Mouse (Mus musculus): Measurements from ENCODE around the gene Lnx2.

The Lnx2 gene

GRCm38 (mm10) chr5:147076799-147077165, 396 bp upstream of the Lnx2 start, which contains the start of gene Polr1d:
Polr1d (plus strand) TSS chr5:147077050.
- no peak for DNase-seq

- no peak for DNase-seq
Observed at GRCm38 (mm10) chr5:147075103-147076025, 1.0 kb downstream of the Lnx2 start.

- DNase-seq, result no peak
Observed at GRCm38 (mm10) chr5:147073805-147074204, 2.6 kb downstream of the Lnx2 start.

GRCm38 (mm10) chr5:147071886-147072285, 4.5 kb downstream of the Lnx2 start:
- DNase-seq, result no peak

GRCm38 (mm10) chr5:147070791-147071516, 5.4 kb downstream of the Lnx2 start:
- DNase-seq, result no peak

GRCm38 (mm10) chr5:147068876-147069275, 7.5 kb downstream of the Lnx2 start:
- DNase-seq, result peak; percentile 42

GRCm38 (mm10) chr5:147066965-147067364, 9.4 kb downstream of the Lnx2 start:
- DNase-seq, result no peak

GRCm38 (mm10) chr5:147066129-147066528, 10.3 kb downstream of the Lnx2 start:
- no peak for DNase-seq

GRCm38 (mm10) chr5:147063215-147063661, 13.1 kb downstream of the Lnx2 start:
- no peak for DNase-seq

GRCm38 (mm10) chr5:147060024-147060423, 16.4 kb downstream of the Lnx2 start:
- no peak for DNase-seq

- DNase-seq, result no peak
Observed at GRCm38 (mm10) chr5:147059319-147059718, 17.1 kb downstream of the Lnx2 start.

- DNase-seq, result no peak
Observed at GRCm38 (mm10) chr5:147058661-147059060, 17.7 kb downstream of the Lnx2 start.

- no peak for DNase-seq
Observed at GRCm38 (mm10) chr5:147057626-147058414, 18.6 kb downstream of the Lnx2 start.

GRCm38 (mm10) chr5:147056712-147057290, 19.6 kb downstream of the Lnx2 start:
- no peak for DNase-seq

GRCm38 (mm10) chr5:147055572-147056245, 20.7 kb downstream of the Lnx2 start:
- DNase-seq, result peak; percentile 73

GRCm38 (mm10) chr5:147054747-147055270, 21.6 kb downstream of the Lnx2 start:
- no peak for DNase-seq

- DNase-seq, result no peak
Observed at GRCm38 (mm10) chr5:147054328-147054727, 22.1 kb downstream of the Lnx2 start.

GRCm38 (mm10) chr5:147053481-147053880, 22.9 kb downstream of the Lnx2 start:
- no peak for DNase-seq

- DNase-seq, result no peak
Observed at GRCm38 (mm10) chr5:147053071-147053470, 23.3 kb downstream of the Lnx2 start.

GRCm38 (mm10) chr5:147052309-147052558, 24.2 kb downstream of the Lnx2 start:
- no peak for DNase-seq

- no peak for DNase-seq
Observed at GRCm38 (mm10) chr5:147051500-147052308, 24.7 kb downstream of the Lnx2 start.
